Mouse (Mus musculus) embryonic facial prominence, embryonic 14.5 days (tissue): ENCODE measurements around the gene Erfe. TPM values are rescaled to one million over a fixed set of nuclear protein-coding genes. Genes with fewer than 3 reads are reported as not detected.

Experiments used
- ATAC-seq: fragments of 200-750 bp; cut with Nextera tagmentation; 2 replicates; pipeline ENCODE4 v1.8.0; 2017; ENCODE audit warnings: low read depth, moderate number of reproducible peaks, moderate TSS enrichment
- DNase-seq: peaks from one replicate; pipeline ENCODE4 v3.0.0-alpha.2; 2015; ENCODE audit warnings: low spot score
- H3K27ac ChIP-seq: fragments of 300-500 bp; sonication (generic); replicated peaks from 2 replicates; pipeline ENCODE4 v1.5.1; 2014; ENCODE audit warnings: low read depth, mild to moderate bottlenecking, low read length, moderate library complexity
- H3K27me3 ChIP-seq: fragments of 300-500 bp; sonication (generic); replicated peaks from 2 replicates; pipeline ENCODE4 v1.6.1; 2014; ENCODE audit warnings: low read length; ENCODE audit not compliant: control insufficient read depth, insufficient read depth
- H3K36me3 ChIP-seq: fragments of 300-500 bp; sonication (generic); 2 replicates; pipeline ENCODE4 v1.6.1; 2014; ENCODE audit warnings: low read length, mixed read lengths; ENCODE audit not compliant: control insufficient read depth, insufficient read depth
- H3K4me1 ChIP-seq: fragments of 300-500 bp; sonication (generic); 2 replicates; pipeline ENCODE4 v1.6.1; 2014; ENCODE audit warnings: antibody characterized with exemption, low read length; ENCODE audit not compliant: control insufficient read depth, insufficient read depth
- H3K4me2 ChIP-seq: fragments of 300-500 bp; sonication (generic); 2 replicates; pipeline ENCODE4 v1.6.1; 2014; ENCODE audit warnings: low read depth, mild to moderate bottlenecking, low read length, moderate library complexity, mixed read lengths
- H3K4me3 ChIP-seq: fragments of 300-500 bp; sonication (generic); 2 replicates; pipeline ENCODE4 v1.5.1; 2014; ENCODE audit warnings: low read depth, mild to moderate bottlenecking, low read length
- H3K9ac ChIP-seq: fragments of 300-500 bp; sonication (generic); 2 replicates; pipeline ENCODE4 v1.6.1; 2014; ENCODE audit warnings: low read depth, mild to moderate bottlenecking, low read length, moderate library complexity, mixed read lengths
- H3K9me3 ChIP-seq: fragments of 300-500 bp; sonication (generic); 2 replicates; pipeline ENCODE4 v1.6.1; 2016; ENCODE audit warnings: low read length; ENCODE audit not compliant: control insufficient read depth
- WGBS: fragments of 180-500 bp; shearing (Covaris S2); extraction: QIAGEN DNeasy Blood & Tissue Kit; methylation state at CpG from one replicate; pipeline ENCODE4 v1.1.7; 2014; 5-methylcytosine and 5-hydroxymethylcytosine counted together
- polyA plus RNA-seq: library from polyadenylated mRNA; unstranded; fragments of >200 nt; fragmentation: Nextera tagmentation; extraction: Ambion mirVana; gene quantifications from 2 replicates; pipeline ENCODE4 v1.2.1, GENCODE M21; 2014

Gene Erfe
- 1.5 and 2.5 TPM in 2 replicates for polyA plus RNA-seq

GRCm38 (mm10) chr1:91366215-91367108 lies at the start of gene Erfe:
Gene Erfe (plus strand): TSS chr1:91366430.
- Histone ChIP-seq H3K4me1 (peaks cover 4% of the 10 kb centered on the region; the same call in 1 of the 2 replicates), H3K4me2 (peak within 1 kb of the TSS; percentile 91), H3K36me3 (peaks cover 15% of the 10 kb centered on the region), H3K9me3 (no peaks in the 10 kb centered on the region), H3K9ac (peak within 1 kb of the TSS; percentile 67), H3K4me3 (peak within 1 kb of the TSS; percentile 47), H3K27me3 (no peaks in the 10 kb centered on the region), H3K27ac (no peak within 1 kb of the TSS)
- ATAC-seq = peak; percentile 68
- 3% methylated on average over 14 of the region's 68 CpGs for WGBS
- peak; percentile 56 for DNase-seq

DNA sequence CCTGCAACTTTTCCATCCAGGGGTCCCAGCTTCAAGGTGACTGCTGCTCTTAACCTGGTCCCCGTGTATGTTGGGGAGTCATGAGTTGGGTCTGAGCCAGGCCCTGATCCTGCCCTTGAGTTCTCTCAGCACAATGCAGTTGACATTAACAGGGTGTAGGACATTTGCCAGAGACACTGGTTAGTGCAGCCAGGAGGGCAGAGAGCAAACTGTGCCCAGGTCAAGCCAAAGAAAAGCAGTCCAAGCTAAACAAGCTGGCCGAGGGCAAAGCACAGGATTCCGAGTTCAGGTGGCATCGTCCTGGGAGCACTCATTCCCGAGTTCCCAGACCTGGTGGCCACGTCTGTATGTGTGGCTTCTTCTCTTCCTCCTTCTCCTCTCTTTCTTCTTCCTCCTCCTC lies 48.6 kb upstream of the Erfe start:
- no peak for DNase-seq
- peaks cover 4% of the 10 kb centered on the region; the same call in 1 of the 2 replicates for H3K4me1 ChIP-seq
- no peak overlapping the region for H3K9ac ChIP-seq
- no peak overlapping the region for H3K27ac ChIP-seq
- no peak overlapping the region for H3K4me2 ChIP-seq
- H3K9me3 ChIP-seq = no peaks in the 10 kb centered on the region
- ATAC-seq = no peak
- H3K36me3 ChIP-seq = no peaks in the 10 kb centered on the region
- H3K27me3 ChIP-seq = no peaks in the 10 kb centered on the region
- 85% methylated on average over 6 of the region's 6 CpGs for WGBS
- H3K4me3 ChIP-seq = no peak overlapping the region

GRCm38 (mm10) chr1:91321760-91322438 lies 44.3 kb upstream of the Erfe start, which contains the start of gene Espnl:
Gene Espnl (plus strand): TSS chr1:91322075.
- ATAC-seq (no peak), DNase-seq (no peak)
- WGBS = 61% methylated on average over 19 of the region's 19 CpGs
- Histone ChIP-seq H3K9ac (no peak within 1 kb of the TSS), H3K4me1 (no peaks in the 10 kb centered on the region), H3K9me3 (no peaks in the 10 kb centered on the region), H3K4me2 (no peak within 1 kb of the TSS), H3K27ac (no peak within 1 kb of the TSS), H3K27me3 (no peaks in the 10 kb centered on the region), H3K36me3 (no peaks in the 10 kb centered on the region), H3K4me3 (no peak within 1 kb of the TSS)

- 41% methylated on average over 2 of the region's 2 CpGs for WGBS
- Histone ChIP-seq H3K27ac (no peak overlapping the region), H3K27me3 (no peaks in the 10 kb centered on the region), H3K9me3 (no peaks in the 10 kb centered on the region), H3K9ac (no peak overlapping the region), H3K36me3 (no peaks in the 10 kb centered on the region), H3K4me2 (no peak overlapping the region), H3K4me3 (no peak overlapping the region), H3K4me1 (no peaks in the 10 kb centered on the region)
- DNase-seq = no peak
- no peak for ATAC-seq
Measured at GRCm38 (mm10) chr1:91324646-91325045, 41.6 kb upstream of the Erfe start.

- H3K4me3 ChIP-seq = no peak overlapping the region
- no peaks in the 10 kb centered on the region for H3K27me3 ChIP-seq
- H3K9me3 ChIP-seq = no peaks in the 10 kb centered on the region
- H3K4me1 ChIP-seq = no peaks in the 10 kb centered on the region
- no peak overlapping the region for H3K4me2 ChIP-seq
- H3K36me3 ChIP-seq = no peaks in the 10 kb centered on the region
- DNase-seq = no peak
- H3K27ac ChIP-seq = no peak overlapping the region
- no peak overlapping the region for H3K9ac ChIP-seq
- no peak for ATAC-seq
- 65% methylated on average over 4 of the region's 4 CpGs for WGBS
Measured at GRCm38 (mm10) chr1:91325488-91326042, 40.7 kb upstream of the Erfe start.

GRCm38 (mm10) chr1:91332102-91332501 lies 34.1 kb upstream of the Erfe start:
- Histone ChIP-seq H3K4me2 (no peak overlapping the region), H3K27ac (no peak overlapping the region), H3K9ac (no peak overlapping the region), H3K27me3 (no peaks in the 10 kb centered on the region), H3K9me3 (no peaks in the 10 kb centered on the region), H3K4me3 (no peak overlapping the region), H3K4me1 (no peaks in the 10 kb centered on the region), H3K36me3 (no peaks in the 10 kb centered on the region)
- WGBS = 39% methylated on average over 4 of the region's 4 CpGs
- ATAC-seq (no peak), DNase-seq (no peak)

DNA sequence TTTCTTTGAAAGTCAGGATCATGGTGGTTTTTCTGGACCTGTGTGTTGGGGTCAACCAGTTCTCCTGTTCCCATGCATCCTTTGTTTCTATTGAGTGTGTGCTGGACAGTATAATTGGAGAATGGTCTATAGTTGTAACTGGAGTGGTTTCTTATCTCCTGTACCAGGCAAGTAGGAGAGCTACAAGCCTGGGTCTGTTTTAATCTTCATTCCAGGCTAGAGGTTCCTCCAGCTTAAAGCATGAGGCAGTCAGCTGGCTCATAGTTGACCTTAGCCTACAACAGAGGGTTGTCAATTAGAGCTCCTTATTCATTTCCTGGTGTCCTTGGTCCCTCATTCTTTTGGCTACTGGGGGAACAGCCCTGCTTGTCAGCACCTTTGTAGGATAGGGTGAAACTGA lies 32.6 kb upstream of the Erfe start:
- DNase-seq (no peak), ATAC-seq (no peak)
- H3K9ac ChIP-seq = no peak overlapping the region
- H3K27me3 ChIP-seq = no peaks in the 10 kb centered on the region
- H3K9me3 ChIP-seq = no peaks in the 10 kb centered on the region
- no peak overlapping the region for H3K4me3 ChIP-seq
- H3K27ac ChIP-seq = no peak overlapping the region
- no peaks in the 10 kb centered on the region for H3K4me1 ChIP-seq
- no peak overlapping the region for H3K4me2 ChIP-seq
- no peaks in the 10 kb centered on the region for H3K36me3 ChIP-seq

DNA sequence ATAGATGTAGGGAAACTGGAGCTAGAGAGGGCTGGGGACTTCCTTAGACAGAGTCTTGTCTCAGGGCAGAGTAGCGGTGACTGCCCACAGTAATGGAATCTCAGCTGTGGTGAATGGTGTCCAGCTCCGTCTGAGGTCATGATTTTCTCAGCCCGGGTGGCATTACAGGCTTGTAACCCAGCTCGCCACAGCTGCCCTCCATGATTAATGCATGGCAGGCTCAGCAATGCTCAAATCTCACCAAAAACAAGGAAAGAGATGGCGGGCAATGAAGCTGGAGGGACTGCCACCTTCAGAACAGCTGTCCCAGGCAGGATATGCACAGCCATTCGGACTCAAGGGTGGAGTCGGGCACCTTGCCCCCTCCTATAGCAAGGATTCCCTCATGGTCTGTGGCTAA lies 28.9 kb upstream of the Erfe start:
- Histone ChIP-seq H3K9ac (no peak overlapping the region), H3K27me3 (peaks cover 2% of the 10 kb centered on the region; the same call in 1 of the 2 replicates), H3K4me3 (no peak overlapping the region), H3K9me3 (no peaks in the 10 kb centered on the region), H3K27ac (no peak overlapping the region), H3K36me3 (no peaks in the 10 kb centered on the region), H3K4me2 (no peak overlapping the region), H3K4me1 (no peaks in the 10 kb centered on the region)
- 90% methylated on average over 7 of the region's 7 CpGs for WGBS
- no peak for ATAC-seq
- DNase-seq = no peak
